In genomic region chr6:90802058-90802457, GRCm38 (mm10) we compare ENCODE assay signal across 15 mouse cellular contexts.
DNase-seq lines count a peak whose midpoint lies in the region; ATAC-seq and TF ChIP-seq lines count a peak whose summit lies in the region.
"Had no signal": no experiment of that assay in that cellular context is flagged by ENCODE, and none has a peak within 500 bp of the region (broad histone marks: within the 10 kb centered on the region; RNA-seq: fewer than 3 reads in every experiment).

No protein-coding gene starts in this region.

- no peak for TF ChIP-seq CTCF in lung, embryonic 14.5 days (IDR thresholded peaks at IDR 0.05; ENCODE audit: low read depth)
- TF ChIP-seq CTCF in midbrain, postnatal 0 days (IDR thresholded peaks at IDR 0.05), result no peak

- no peak overlapping the region for H3K4me2 ChIP-seq in embryonic facial prominence, embryonic 15.5 days (replicated peaks)
- H3K4me2 ChIP-seq in lung, embryonic 14.5 days, result no peak overlapping the region
- H3K4me2 ChIP-seq in hindbrain, embryonic 13.5 days, result no peak overlapping the region
- no peak overlapping the region for H3K4me2 ChIP-seq in midbrain, postnatal 0 days (ENCODE audit: low read depth, low read length, poor library complexity, severe bottlenecking)
- H3K4me2 ChIP-seq: stomach, embryonic 15.5 days had no signal

- no peak overlapping the region for H3K9ac ChIP-seq in embryonic facial prominence, embryonic 15.5 days
- no peak overlapping the region for H3K9ac ChIP-seq in lung, embryonic 14.5 days
- peak overlapping the region; percentile 19; the same call in 1 of the 2 replicates for H3K9ac ChIP-seq in hindbrain, embryonic 13.5 days
- H3K9ac ChIP-seq in midbrain, postnatal 0 days (replicated peaks; ENCODE audit: low read length, poor library complexity, severe bottlenecking), result no peak overlapping the region
- H3K9ac ChIP-seq: stomach, embryonic 15.5 days had no signal

- no peaks in the 10 kb centered on the region for H3K9me3 ChIP-seq in embryonic facial prominence, embryonic 15.5 days (replicated peaks)
- H3K9me3 ChIP-seq in embryonic facial prominence, embryonic 10.5 days, result no peaks in the 10 kb centered on the region
- H3K9me3 ChIP-seq in lung, embryonic 14.5 days (ENCODE audit: low read depth, low read length), result no peaks in the 10 kb centered on the region
- H3K9me3 ChIP-seq in hindbrain, embryonic 13.5 days, result no peaks in the 10 kb centered on the region
- H3K9me3 ChIP-seq in midbrain, postnatal 0 days (ENCODE audit: low read length), result no peaks in the 10 kb centered on the region
- H3K9me3 ChIP-seq: stomach, embryonic 15.5 days had no signal

- ATAC-seq in embryonic facial prominence, embryonic 15.5 days (ENCODE audit: insufficient number of reproducible peaks, low FRiP score, low TSS enrichment, low read depth), result no peak
- ATAC-seq in lung, embryonic 14.5 days (ENCODE audit: insufficient read depth), result peak; percentile 25; the same call in 1 of the 2 replicates
- peak; percentile 11; the same call in 1 of the 2 replicates for ATAC-seq in hindbrain, embryonic 13.5 days (ENCODE audit: low FRiP score)
- 0 out of 2 replicates have a peak, but pooled peaks have one; percentile 15 for ATAC-seq in midbrain, postnatal 0 days (ENCODE audit: low FRiP score)
- ATAC-seq: inflammation-experienced regulatory T-cells, adult 6 months had no signal

- H3K27ac ChIP-seq in embryonic facial prominence, embryonic 15.5 days (replicated peaks), result peak overlapping the region; percentile 58; the same call in 1 of the 2 replicates
- H3K27ac ChIP-seq in embryonic facial prominence, embryonic 10.5 days (replicated peaks), result no peak overlapping the region
- peak overlapping the region; percentile 30; the same call in 1 of the 2 replicates for H3K27ac ChIP-seq in lung, embryonic 14.5 days (ENCODE audit: low read depth)
- H3K27ac ChIP-seq in hindbrain, embryonic 13.5 days, result peak overlapping the region; percentile 79
- H3K27ac ChIP-seq in midbrain, postnatal 0 days (ENCODE audit: low read depth, low read length), result peak overlapping the region; percentile 13
- H3K27ac ChIP-seq: stomach, embryonic 15.5 days had no signal

- no peak overlapping the region for H3K4me3 ChIP-seq in embryonic facial prominence, embryonic 15.5 days (replicated peaks)
- H3K4me3 ChIP-seq in embryonic facial prominence, embryonic 10.5 days, result no peak overlapping the region
- no peak overlapping the region for H3K4me3 ChIP-seq in lung, embryonic 14.5 days (ENCODE audit: low read depth, low read length)
- no peak overlapping the region for H3K4me3 ChIP-seq in hindbrain, embryonic 13.5 days
- no peak overlapping the region for H3K4me3 ChIP-seq in midbrain, postnatal 0 days (ENCODE audit: low read depth, low read length)
- H3K4me3 ChIP-seq: stomach, embryonic 15.5 days had no signal

- WGBS in embryonic facial prominence, embryonic 15.5 days, result 69% methylated on average over 3 of the region's 3 CpGs
- 71% methylated on average over 3 of the region's 3 CpGs for WGBS in embryonic facial prominence, embryonic 10.5 days
- 54% methylated on average over 3 of the region's 3 CpGs for WGBS in lung, embryonic 14.5 days
- 42% methylated on average over 3 of the region's 3 CpGs for WGBS in hindbrain, embryonic 13.5 days
- WGBS in midbrain, postnatal 0 days, result 76% methylated on average over 3 of the region's 3 CpGs

- intact Hi-C loops in gastrocnemius, postnatal 36 days (cut with DNase I), result no loop called here

- DNase-seq in embryonic facial prominence, embryonic 10.5 days (ENCODE audit: low spot score), result no peak
- DNase-seq in lung, embryonic 14.5 days, result peak; percentile 63
- DNase-seq in lung, adult 18-20 months, result no peak
- peak; percentile 51 for DNase-seq in midbrain, postnatal 0 days (ENCODE audit: low spot score)
- DNase-seq in right cerebral cortex, postnatal 14 days, result no peak
- no peak for DNase-seq in gastrocnemius, postnatal 36 days
- DNase-seq: adrenal gland, postnatal 14 days; heart, adult 11 months; kidney, adult 9 months; liver had no signal

- peaks cover 11% of the 10 kb centered on the region for H3K4me1 ChIP-seq in embryonic facial prominence, embryonic 15.5 days
- H3K4me1 ChIP-seq in embryonic facial prominence, embryonic 10.5 days, result 0 out of 2 replicates have a peak, but pooled peaks cover 6% of the 10 kb centered on the region
- H3K4me1 ChIP-seq in lung, embryonic 14.5 days (ENCODE audit: insufficient read depth), result 0 out of 2 replicates have a peak, but pooled peaks cover 5% of the 10 kb centered on the region
- H3K4me1 ChIP-seq in hindbrain, embryonic 13.5 days (replicated peaks), result peaks cover 36% of the 10 kb centered on the region
- peaks cover 11% of the 10 kb centered on the region for H3K4me1 ChIP-seq in midbrain, postnatal 0 days (ENCODE audit: insufficient read depth, low read length)
- H3K4me1 ChIP-seq: stomach, embryonic 15.5 days had no signal

- H3K36me3 ChIP-seq in embryonic facial prominence, embryonic 15.5 days, result no peaks in the 10 kb centered on the region
- H3K36me3 ChIP-seq in embryonic facial prominence, embryonic 10.5 days (replicated peaks), result no peaks in the 10 kb centered on the region
- no peaks in the 10 kb centered on the region for H3K36me3 ChIP-seq in lung, embryonic 14.5 days (ENCODE audit: insufficient read depth)
- H3K36me3 ChIP-seq in hindbrain, embryonic 13.5 days, result no peaks in the 10 kb centered on the region
- no peaks in the 10 kb centered on the region for H3K36me3 ChIP-seq in midbrain, postnatal 0 days (ENCODE audit: insufficient read depth, low read length)
- H3K36me3 ChIP-seq: stomach, embryonic 15.5 days had no signal

- no peaks in the 10 kb centered on the region for H3K27me3 ChIP-seq in embryonic facial prominence, embryonic 15.5 days
- no peaks in the 10 kb centered on the region for H3K27me3 ChIP-seq in embryonic facial prominence, embryonic 10.5 days (replicated peaks; ENCODE audit: low read depth, poor library complexity, severe bottlenecking)
- H3K27me3 ChIP-seq in lung, embryonic 14.5 days (ENCODE audit: insufficient read depth, low read length), result no peaks in the 10 kb centered on the region
- no peaks in the 10 kb centered on the region for H3K27me3 ChIP-seq in hindbrain, embryonic 13.5 days
- H3K27me3 ChIP-seq in midbrain, postnatal 0 days (ENCODE audit: insufficient read depth, low read length), result no peaks in the 10 kb centered on the region
- H3K27me3 ChIP-seq: CH12.LX; stomach, embryonic 15.5 days had no signal

Comparison
In these comparisons a context has a peak if more than half of its experiments do, and no peak if none do; other contexts are left out.
1. DNase-seq: peak in lung, embryonic 14.5 days (single experiment) and midbrain, postnatal 0 days (single experiment); none in embryonic facial prominence, embryonic 10.5 days (single experiment), lung, adult 18-20 months (0 of 2), right cerebral cortex, postnatal 14 days (single experiment) and gastrocnemius, postnatal 36 days (0 of 2).